Mouse (Mus musculus) liver, adult 2 months (tissue): ENCODE results near the gene Gm3327.
"Not testable (repeated sequence)": the region's sequence is repeated elsewhere in the genome, so short reads cannot be mapped to it uniquely, and the experiment has no call there.

Experiments
- CTCF ChIP-seq: fragments of 200-500 bp; IDR thresholded peaks from 2 replicates; pipeline ENCODE4 v1.5.1; 2011; ENCODE audit warnings: low read depth, low read length, control low read depth
- POLR2A ChIP-seq: fragments of 200-500 bp; IDR thresholded peaks from 2 replicates; pipeline ENCODE4 v1.6.1; 2011; ENCODE audit warnings: low read length, control low read depth; ENCODE audit not compliant: insufficient read depth; ENCODE audit errors: extremely low read depth

DNA sequence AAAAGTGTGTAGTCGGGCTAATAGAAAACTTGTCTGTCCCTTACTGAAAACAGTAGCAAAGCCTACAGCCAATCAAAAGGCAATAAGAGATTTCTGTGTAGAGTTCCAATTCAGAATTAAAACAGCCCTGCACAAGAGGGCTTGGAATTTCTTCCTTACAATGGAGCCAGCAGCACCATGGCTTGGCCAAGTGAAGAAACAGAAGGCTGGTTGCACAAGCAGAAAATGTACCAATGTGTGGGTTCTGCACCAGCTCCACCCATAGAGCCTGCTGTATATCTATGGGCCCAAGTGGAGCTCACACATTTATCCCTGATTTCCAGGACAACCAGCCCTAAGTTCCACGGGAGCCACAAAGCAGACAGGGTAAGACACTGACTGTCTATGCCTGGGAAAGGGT, 21.3 kb upstream of the Gm3327 start, which contains the start of gene Ear2:
- not testable (repeated sequence) for TF ChIP-seq CTCF, POLR2A
